Mouse (Mus musculus): ENCODE measurements around the gene Retreg3. TPM values are rescaled to one million over a fixed set of nuclear protein-coding genes. Genes with fewer than 3 reads are reported as not detected.
A peak's percentile ranks its signal among the peaks of the same experiment; 100 is the strongest.
"Not testable (repeated sequence)": the region's sequence is repeated elsewhere in the genome, so short reads cannot be mapped to it uniquely, and the experiment has no call there.

Retreg3 gene
- total RNA-seq, 2 experiments from 2014 or later, result 30.3 to 31.1 TPM

DNA sequence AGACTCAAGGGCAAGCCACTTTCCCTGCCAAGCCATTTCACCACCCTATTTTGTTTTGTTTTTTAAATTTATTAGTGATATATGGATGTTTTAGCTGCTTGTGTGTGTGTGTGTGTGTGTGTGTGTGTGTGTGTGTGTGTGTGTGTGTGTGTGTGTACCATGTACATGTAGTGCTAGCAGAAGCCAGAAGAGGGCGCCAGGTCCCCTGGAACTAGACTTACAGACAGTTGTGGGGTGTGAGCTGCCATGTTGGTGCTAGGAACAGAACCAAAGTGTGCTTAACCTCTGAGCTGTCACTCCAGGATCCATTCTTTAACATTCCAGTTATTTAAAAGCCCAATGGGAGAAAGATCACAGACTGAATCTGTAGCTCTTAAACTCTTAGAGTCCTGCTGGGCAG, 7.4 kb upstream of the Retreg3 start:
- Histone ChIP-seq H3K4me3 (no peak overlapping the region), H3K27ac (0 out of 2 replicates have a peak overlapping the region, but pooled peaks have one; percentile 8)
- TF ChIP-seq CTCF (IDR thresholded peaks at IDR 0.05), result peak; percentile 29; the same call in 1 of the 2 replicates
- DNase-seq, result peak; percentile 44
- intact Hi-C loops (cut with DNase I), result no loop called here

- H3K4me3 ChIP-seq; DNase-seq; H3K27ac ChIP-seq; intact Hi-C loops (cut with DNase I): not testable (repeated sequence)
Observed at GRCm38 (mm10) chr11:101125008-101125407, 5.3 kb upstream of the Retreg3 start.

DNA sequence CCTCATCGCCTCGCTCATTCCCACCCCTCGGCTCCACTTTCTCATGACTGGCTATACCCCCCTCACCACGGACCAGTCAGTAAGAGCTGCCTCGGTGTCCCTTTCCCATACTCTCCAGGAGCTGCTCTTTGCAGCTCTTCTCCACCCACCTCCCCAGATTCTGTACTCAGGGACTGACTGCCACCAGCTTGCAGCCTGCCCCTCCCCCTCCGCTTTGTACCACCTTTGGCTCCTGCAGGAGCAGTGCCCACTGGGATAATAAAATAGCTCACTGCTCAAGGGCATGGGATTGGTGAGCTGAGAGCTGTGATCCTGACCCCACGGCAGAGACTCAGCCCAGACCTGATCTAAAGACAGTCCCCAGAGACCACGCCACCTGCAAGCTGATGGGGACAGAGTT, 4.8 kb upstream of the Retreg3 start:
- DNase-seq; H3K27ac ChIP-seq; intact Hi-C loops (cut with DNase I); H3K4me3 ChIP-seq: not testable (repeated sequence)

DNA sequence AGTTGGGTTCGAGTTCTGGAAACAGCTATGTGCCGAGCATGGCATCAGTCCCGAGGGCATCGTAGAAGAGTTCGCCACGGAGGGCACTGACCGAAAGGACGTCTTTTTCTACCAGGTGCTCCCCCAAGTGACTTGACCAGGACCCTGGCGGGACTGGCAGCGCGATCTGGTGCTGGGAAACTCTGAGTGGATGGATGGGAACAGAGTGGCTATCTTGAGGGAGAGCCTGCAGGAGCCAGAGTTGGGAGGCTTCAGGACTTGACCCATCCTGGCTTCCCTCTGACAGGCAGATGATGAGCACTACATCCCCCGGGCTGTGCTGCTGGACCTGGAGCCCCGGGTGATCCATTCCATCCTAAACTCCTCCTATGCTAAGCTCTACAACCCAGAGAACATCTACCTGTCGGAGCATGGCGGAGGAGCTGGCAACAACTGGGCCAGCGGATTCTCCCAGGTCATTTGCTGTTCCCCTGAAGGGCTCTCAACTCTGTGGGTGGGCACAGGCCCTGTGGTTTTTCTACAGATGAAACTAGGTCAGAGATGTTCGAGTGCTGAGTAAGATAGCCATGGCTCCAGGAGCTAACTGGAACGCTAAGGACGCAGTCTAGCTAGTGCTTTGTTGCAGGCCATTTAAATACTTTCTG, 974 bp upstream of the Retreg3 start:
- Histone ChIP-seq H3K4me3 (peak overlapping the region; percentile 99), H3K27ac (peak overlapping the region; percentile 91)
- no peak for DNase-seq
- intact Hi-C loops (cut with DNase I), result no loop called here
- no peak for TF ChIP-seq CTCF (IDR thresholded peaks at IDR 0.05)

GRCm38 (mm10) chr11:101119131-101119760, 447 bp downstream of the Retreg3 start:
- Histone ChIP-seq H3K4me3 (peak overlapping the region; percentile 99), H3K27ac (peak overlapping the region; percentile 91)
- DNase-seq, result no peak
- TF ChIP-seq CTCF (IDR thresholded peaks at IDR 0.05), result peak; percentile 53
- intact Hi-C loops (cut with DNase I), result loop anchor here (2.0 kb wide), 1 partner anchor 54 kb away; no protein-coding TSS in a partner anchor

DNA sequence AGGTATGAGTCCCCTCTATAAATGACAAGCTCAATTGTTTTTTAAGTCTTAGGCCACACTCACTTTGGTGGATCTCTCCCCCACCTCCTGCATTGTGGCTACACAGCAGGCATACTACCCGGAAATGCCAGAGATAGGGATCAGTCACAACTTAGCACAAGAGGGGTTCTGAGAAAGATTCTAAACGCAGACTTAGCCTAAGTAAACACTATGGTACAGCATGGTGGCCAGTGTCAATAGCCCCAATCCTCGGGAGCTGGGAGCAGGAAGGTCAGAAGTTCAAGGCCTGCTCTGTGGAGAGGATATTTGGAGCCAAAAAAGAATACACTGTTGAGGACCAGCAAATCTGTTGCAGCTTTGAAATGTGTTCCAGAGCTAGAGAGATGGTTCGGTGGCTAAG, 1.6 kb downstream of the Retreg3 start:
- no peak for TF ChIP-seq CTCF (IDR thresholded peaks at IDR 0.05)
- peak overlapping the region; percentile 91; the same call in 1 of the 2 replicates for H3K27ac ChIP-seq
- H3K4me3 ChIP-seq, result peak overlapping the region; percentile 99
- DNase-seq, result no peak
- intact Hi-C loops (cut with DNase I), result loop anchor here (2.0 kb wide), 1 partner anchor 55 kb away; no protein-coding TSS in a partner anchor

DNA sequence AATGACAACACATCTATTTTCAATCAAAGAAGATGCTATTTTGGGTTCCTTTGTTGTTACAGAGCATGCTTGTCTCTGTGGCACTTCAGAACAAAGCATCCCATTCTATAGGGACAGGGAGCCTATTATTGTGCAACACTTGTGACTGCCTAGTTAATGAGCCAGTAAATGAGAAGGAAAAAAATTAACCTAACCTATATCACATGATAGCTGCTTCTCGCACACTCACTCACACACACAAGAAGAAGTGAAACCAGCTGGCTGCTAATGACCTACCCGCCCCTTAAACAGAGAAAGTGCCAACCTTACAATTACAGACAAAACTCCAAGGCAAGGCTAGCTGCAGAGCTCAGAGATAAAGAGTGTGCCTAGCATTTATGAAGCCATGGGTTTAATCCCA, 4.1 kb downstream of the Retreg3 start:
- Histone ChIP-seq H3K27ac (no peak overlapping the region), H3K4me3 (no peak overlapping the region)
- TF ChIP-seq CTCF (IDR thresholded peaks at IDR 0.05), result no peak
- intact Hi-C loops (cut with DNase I), result no loop called here
- DNase-seq, result no peak

DNA sequence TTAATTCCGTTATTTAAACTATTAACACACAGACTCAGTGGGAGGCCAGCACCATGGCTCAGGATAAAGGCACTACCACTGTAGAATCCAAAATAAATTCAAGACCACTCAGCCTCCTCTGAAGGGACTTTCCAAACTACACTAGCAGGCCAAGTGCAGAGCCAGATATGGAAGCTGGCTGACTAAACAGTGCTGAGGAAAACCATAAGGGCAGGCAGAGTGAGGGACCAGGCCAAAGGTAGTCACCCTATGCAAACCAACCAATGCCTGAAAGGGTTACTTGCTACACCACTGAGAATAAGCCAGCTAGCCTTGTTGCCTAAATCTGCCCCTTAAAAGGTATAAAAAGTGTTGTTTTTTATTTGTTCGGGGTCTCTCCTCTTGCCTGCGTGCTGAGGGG, 7.5 kb downstream of the Retreg3 start:
- no peak for TF ChIP-seq CTCF (IDR thresholded peaks at IDR 0.05)
- Histone ChIP-seq H3K4me3 (no peak overlapping the region), H3K27ac (no peak overlapping the region)
- intact Hi-C loops (cut with DNase I), result no loop called here
- no peak for DNase-seq

DNA sequence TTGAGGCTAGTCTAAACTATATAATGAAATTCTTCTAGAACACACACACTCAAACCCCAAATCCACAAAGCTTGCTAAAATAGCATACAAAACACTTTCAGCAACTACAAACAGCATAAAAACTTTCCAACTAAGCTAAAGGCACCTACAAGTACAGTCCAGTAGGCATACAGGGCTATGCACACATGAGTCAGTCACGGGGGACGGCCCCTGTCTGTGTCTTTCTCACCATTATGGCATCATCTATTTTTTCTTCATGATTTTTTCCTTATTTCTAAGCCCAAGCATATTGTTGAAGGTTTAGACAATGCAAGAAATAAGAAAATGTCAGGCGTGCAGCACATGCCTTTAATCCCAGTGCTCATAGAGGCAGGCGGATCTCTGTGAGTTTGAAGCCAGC, 8.5 kb downstream of the Retreg3 start:
- Histone ChIP-seq H3K4me3 (no peak overlapping the region), H3K27ac (no peak overlapping the region)
- no peak for TF ChIP-seq CTCF (IDR thresholded peaks at IDR 0.05)
- no peak for DNase-seq
- intact Hi-C loops (cut with DNase I), result no loop called here

DNA sequence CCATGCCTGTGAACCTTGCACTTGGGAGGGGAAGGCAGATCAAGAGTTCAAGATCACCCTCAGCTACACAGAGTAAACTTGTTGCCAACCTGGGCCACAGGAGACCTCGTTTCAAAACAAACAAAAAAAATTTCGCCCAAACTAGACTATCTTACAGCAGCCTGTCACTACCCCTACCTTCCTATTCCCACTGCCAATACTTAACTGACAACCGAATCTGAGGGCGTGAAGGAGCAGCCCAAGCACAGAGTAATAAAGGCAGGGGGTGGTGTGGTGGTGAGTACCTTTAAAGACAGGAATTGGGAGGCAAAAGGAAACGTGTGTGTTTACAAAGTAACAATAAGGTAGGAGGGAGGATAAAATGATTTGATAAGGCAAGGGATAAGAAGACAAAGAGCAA, 9.0 kb downstream of the Retreg3 start:
- TF ChIP-seq CTCF (IDR thresholded peaks at IDR 0.05), result no peak
- Histone ChIP-seq H3K27ac (no peak overlapping the region), H3K4me3 (no peak overlapping the region)
- intact Hi-C loops (cut with DNase I), result no loop called here
- no peak for DNase-seq

DNA sequence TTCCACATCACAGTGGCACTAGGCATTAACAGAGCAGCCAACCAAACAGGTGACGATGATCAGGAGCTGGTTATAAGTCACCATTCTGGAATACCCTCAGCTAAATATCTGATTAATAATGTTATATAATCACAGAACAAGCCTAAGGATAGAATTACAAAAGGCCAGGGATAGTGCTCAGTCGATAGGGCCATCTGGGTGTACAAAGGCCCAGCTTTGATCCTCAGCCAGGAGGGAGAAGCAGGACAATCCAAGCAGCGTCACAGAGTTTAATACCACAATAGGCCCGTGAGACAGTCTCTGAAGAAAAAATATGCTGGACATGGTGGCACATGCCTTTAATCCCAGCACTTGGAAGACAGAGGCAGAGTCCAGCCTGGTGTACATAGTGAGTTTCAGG, 10.3 kb downstream of the Retreg3 start:
- DNase-seq, result no peak
- TF ChIP-seq CTCF (IDR thresholded peaks at IDR 0.05), result no peak
- H3K4me3 ChIP-seq, result no peak overlapping the region
- no peak overlapping the region for H3K27ac ChIP-seq
- intact Hi-C loops (cut with DNase I), result no loop called here

DNA sequence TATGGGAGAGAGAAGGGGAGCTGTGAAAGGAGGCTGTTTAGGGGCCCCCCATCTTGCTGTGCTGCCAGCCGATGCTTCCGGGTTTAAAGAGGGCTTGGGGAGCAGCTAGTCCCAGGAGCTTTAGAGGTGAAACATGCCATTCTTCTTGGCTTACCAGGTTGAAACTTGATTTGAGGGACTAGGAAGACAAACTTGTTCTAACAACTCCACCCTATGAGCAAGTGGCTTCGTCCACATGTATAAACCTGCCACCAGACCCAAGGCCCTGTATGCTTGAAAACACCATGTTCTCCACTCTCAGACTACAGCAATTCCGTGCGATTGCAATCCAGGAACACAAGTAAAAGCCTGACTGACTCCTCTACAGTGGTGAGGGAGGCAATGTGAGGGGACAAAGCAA, 16.7 kb downstream of the Retreg3 start:
- intact Hi-C loops (cut with DNase I), result no loop called here
- no peak overlapping the region for H3K4me3 ChIP-seq
- no peak for DNase-seq
- TF ChIP-seq CTCF (IDR thresholded peaks at IDR 0.05), result no peak
- H3K27ac ChIP-seq, result no peak overlapping the region

- no peak overlapping the region for H3K4me3 ChIP-seq
- intact Hi-C loops (cut with DNase I), result no loop called here
- TF ChIP-seq CTCF (IDR thresholded peaks at IDR 0.05), result no peak
- H3K27ac ChIP-seq, result no peak overlapping the region
- no peak for DNase-seq
Observed at GRCm38 (mm10) chr11:101098231-101098630, 21.5 kb downstream of the Retreg3 start.

Data from gastrocnemius, adult 2 months (tissue).